Mouse (Mus musculus): ENCODE results near the gene Mapkapk5. TPM values are rescaled to one million over a fixed set of nuclear protein-coding genes. Genes with fewer than 3 reads are reported as not detected.

Mapkapk5 gene
- polyA plus RNA-seq, 1 experiment = 100 TPM

DNA sequence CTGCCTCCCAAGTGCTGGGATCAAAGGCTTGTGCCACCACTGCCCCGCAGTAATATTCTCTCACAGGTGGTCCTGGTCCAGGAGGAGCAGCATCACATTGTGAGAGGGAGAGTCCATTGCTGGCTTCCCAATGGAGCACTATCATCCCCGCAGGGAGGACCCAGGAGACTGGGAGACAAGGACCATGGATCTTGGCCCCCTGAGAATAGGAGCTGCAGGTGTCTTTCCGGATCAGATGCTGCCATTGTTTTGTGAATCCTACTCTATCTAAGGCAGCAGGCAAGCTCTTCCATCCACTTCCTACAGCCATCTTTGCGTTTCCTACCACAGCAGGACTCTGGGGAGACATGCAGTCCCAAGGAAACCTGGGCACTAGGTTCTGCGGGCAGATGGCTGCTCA is 40.0 kb upstream of the Mapkapk5 start:
- no peak overlapping the region for H3K4me3 ChIP-seq (ENCODE audit: insufficient read depth, low read length)
- TF ChIP-seq POLR2A (IDR thresholded peaks at IDR 0.05; ENCODE audit: extremely low read depth, insufficient read depth, low read length) (no peak), CTCF (IDR thresholded peaks at IDR 0.05; ENCODE audit: extremely low read depth, insufficient read depth, low read length) (no peak)
- H3K27ac ChIP-seq (ENCODE audit: insufficient read depth, low read length) = 0 out of 2 replicates have a peak overlapping the region, but pooled peaks have one; percentile 82
- H3K4me1 ChIP-seq (ENCODE audit: control insufficient read depth, insufficient read depth, low read length) = peaks cover 4% of the 10 kb centered on the region

DNA sequence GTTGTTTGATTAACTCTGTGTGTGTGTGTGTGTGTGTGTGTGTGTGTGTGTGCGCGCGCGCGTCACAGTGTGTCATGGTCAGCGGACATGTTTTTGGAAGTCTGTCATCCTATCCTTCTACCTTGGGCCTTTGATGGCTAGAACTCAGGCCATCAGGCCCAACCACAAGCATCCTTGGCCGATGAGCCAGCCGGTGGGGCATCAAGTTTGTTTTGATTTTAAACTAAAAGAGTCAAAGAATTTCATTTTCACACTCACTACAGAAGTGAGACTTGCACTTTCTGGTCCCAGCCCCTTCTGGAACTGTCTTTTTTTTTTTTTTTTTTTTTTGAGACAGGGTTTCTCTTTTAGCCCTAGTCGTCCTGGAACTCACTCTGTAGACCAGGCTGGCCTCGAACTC is 39.3 kb upstream of the Mapkapk5 start:
- Histone ChIP-seq H3K4me1 (ENCODE audit: control insufficient read depth, insufficient read depth, low read length) (peaks cover 4% of the 10 kb centered on the region), H3K27ac (ENCODE audit: insufficient read depth, low read length) (no peak overlapping the region), H3K4me3 (ENCODE audit: insufficient read depth, low read length) (no peak overlapping the region)
- no peak for TF ChIP-seq CTCF (IDR thresholded peaks at IDR 0.05; ENCODE audit: extremely low read depth, insufficient read depth, low read length)
- TF ChIP-seq POLR2A (IDR thresholded peaks at IDR 0.05; ENCODE audit: extremely low read depth, insufficient read depth, low read length) = no peak

DNA sequence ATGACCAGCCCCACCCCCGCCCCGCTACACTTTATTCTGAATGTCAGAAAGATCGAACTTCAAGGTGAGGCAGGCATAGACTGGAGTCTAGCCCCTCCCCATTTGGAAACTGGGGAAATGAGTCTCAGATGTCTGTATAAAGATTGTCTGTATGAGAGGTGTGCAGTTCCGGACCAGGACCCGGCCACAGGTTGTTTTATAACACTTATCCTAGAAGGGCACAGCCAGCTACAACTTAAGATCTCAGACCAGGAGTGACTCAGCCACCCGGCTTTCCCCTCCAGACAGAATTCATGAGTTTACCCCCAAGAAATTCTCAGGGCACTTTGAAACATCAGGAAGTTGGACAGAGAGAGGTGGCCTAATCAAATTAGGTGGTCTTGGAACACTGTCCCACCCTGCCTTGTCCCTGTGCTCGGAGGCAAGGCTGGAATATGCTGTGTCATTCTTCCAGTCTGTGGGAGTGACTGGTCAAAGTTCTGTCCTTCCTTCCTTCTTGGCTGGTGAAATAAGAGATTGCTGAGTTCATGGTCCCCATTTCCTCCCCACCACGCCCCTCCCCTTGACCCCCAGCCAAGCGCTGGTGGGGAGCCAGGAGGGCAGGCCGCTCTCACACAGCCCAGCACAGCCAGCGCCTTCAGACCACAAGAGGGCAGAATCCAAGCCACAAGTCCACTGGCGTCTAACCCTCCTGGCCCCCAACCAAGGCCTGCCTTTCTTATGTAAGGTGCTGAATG is 38.2 kb upstream of the Mapkapk5 start:
- Histone ChIP-seq H3K27ac (ENCODE audit: insufficient read depth, low read length) (0 out of 2 replicates have a peak overlapping the region, but pooled peaks have one; percentile 83), H3K4me1 (ENCODE audit: control insufficient read depth, insufficient read depth, low read length) (peaks cover 4% of the 10 kb centered on the region), H3K4me3 (ENCODE audit: insufficient read depth, low read length) (no peak overlapping the region)
- TF ChIP-seq CTCF (IDR thresholded peaks at IDR 0.05; ENCODE audit: extremely low read depth, insufficient read depth, low read length) = peak; percentile 43
- TF ChIP-seq POLR2A (IDR thresholded peaks at IDR 0.05; ENCODE audit: extremely low read depth, insufficient read depth, low read length) = no peak

GRCm38 (mm10) chr5:121581945-121582344 is 36.2 kb upstream of the Mapkapk5 start:
- TF ChIP-seq CTCF (IDR thresholded peaks at IDR 0.05; ENCODE audit: extremely low read depth, insufficient read depth, low read length) = no peak
- no peak for TF ChIP-seq POLR2A (IDR thresholded peaks at IDR 0.05; ENCODE audit: extremely low read depth, insufficient read depth, low read length)
- Histone ChIP-seq H3K4me3 (ENCODE audit: insufficient read depth, low read length) (no peak overlapping the region), H3K27ac (ENCODE audit: insufficient read depth, low read length) (no peak overlapping the region), H3K4me1 (ENCODE audit: control insufficient read depth, insufficient read depth, low read length) (peaks cover 2% of the 10 kb centered on the region)

DNA sequence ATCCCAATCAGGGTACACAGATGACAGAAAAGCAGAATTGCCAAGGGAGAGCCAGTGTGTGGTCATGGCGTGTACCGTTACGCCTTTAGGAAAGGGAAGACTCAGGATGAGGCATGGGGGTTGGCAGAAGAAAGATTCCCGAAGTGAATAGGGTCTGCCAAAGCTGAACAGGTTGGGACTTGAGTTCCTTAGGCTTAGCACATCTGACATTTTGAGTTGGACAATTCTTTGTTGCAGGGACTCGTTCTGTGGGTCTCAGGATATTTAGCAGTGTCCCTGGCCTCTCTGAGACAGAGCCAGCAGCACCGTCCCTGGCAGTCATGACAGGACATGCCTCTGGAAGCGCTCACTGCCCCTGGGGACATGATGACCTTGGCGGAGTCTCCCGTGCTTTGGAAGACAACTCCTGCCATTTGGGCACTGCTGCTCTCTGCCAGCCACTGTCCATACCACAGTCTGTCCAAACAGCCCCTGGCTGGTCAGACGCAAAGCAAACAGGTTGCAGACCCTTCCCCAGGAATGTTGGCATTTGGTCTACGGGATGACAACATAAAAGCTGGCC is 31.3 kb upstream of the Mapkapk5 start:
- no peak overlapping the region for H3K27ac ChIP-seq (ENCODE audit: insufficient read depth, low read length)
- H3K4me3 ChIP-seq (ENCODE audit: insufficient read depth, low read length) = no peak overlapping the region
- no peaks in the 10 kb centered on the region for H3K4me1 ChIP-seq (ENCODE audit: control insufficient read depth, insufficient read depth, low read length)
- TF ChIP-seq CTCF (IDR thresholded peaks at IDR 0.05; ENCODE audit: extremely low read depth, insufficient read depth, low read length) = no peak
- no peak for TF ChIP-seq POLR2A (IDR thresholded peaks at IDR 0.05; ENCODE audit: extremely low read depth, insufficient read depth, low read length)

DNA sequence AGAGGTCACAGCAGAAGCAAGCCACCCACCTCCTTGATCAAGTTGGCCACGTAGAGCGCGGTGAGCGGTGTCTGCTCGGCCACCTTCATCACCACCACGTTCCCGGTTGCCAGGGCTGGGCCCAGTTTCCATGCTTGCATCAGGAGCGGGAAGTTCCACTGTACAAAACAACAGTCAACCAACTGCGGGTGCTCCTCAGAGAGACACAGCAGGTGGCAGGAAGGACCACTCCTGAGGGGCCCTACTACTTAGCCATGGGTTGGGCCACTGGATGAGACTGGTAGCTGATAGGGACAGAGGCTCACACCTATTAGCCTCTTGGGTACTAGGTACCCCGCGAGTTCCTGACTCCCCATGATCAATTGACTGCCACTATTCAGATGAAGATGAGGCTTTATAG is 30.2 kb upstream of the Mapkapk5 start:
- Histone ChIP-seq H3K4me3 (ENCODE audit: insufficient read depth, low read length) (no peak overlapping the region), H3K27ac (ENCODE audit: insufficient read depth, low read length) (no peak overlapping the region), H3K4me1 (ENCODE audit: control insufficient read depth, insufficient read depth, low read length) (no peaks in the 10 kb centered on the region)
- TF ChIP-seq CTCF (IDR thresholded peaks at IDR 0.05; ENCODE audit: extremely low read depth, insufficient read depth, low read length) (no peak), POLR2A (IDR thresholded peaks at IDR 0.05; ENCODE audit: extremely low read depth, insufficient read depth, low read length) (no peak)

- H3K27ac ChIP-seq (ENCODE audit: insufficient read depth, low read length) = no peak overlapping the region
- no peak for TF ChIP-seq CTCF (IDR thresholded peaks at IDR 0.05; ENCODE audit: extremely low read depth, insufficient read depth, low read length)
- TF ChIP-seq POLR2A (IDR thresholded peaks at IDR 0.05; ENCODE audit: extremely low read depth, insufficient read depth, low read length) = no peak
- H3K4me1 ChIP-seq (ENCODE audit: control insufficient read depth, insufficient read depth, low read length) = no peaks in the 10 kb centered on the region
- H3K4me3 ChIP-seq (ENCODE audit: insufficient read depth, low read length) = no peak overlapping the region
These were observed 28.4 kb upstream of the Mapkapk5 start for GRCm38 (mm10) chr5:121574145-121574544.

- Histone ChIP-seq H3K4me1 (ENCODE audit: control insufficient read depth, insufficient read depth, low read length) (no peaks in the 10 kb centered on the region), H3K27ac (ENCODE audit: insufficient read depth, low read length) (no peak overlapping the region), H3K4me3 (ENCODE audit: insufficient read depth, low read length) (no peak overlapping the region)
- TF ChIP-seq POLR2A (IDR thresholded peaks at IDR 0.05; ENCODE audit: extremely low read depth, insufficient read depth, low read length) (no peak), CTCF (IDR thresholded peaks at IDR 0.05; ENCODE audit: extremely low read depth, insufficient read depth, low read length) (no peak)
These were observed 25.1 kb upstream of the Mapkapk5 start for GRCm38 (mm10) chr5:121570787-121571186.

DNA sequence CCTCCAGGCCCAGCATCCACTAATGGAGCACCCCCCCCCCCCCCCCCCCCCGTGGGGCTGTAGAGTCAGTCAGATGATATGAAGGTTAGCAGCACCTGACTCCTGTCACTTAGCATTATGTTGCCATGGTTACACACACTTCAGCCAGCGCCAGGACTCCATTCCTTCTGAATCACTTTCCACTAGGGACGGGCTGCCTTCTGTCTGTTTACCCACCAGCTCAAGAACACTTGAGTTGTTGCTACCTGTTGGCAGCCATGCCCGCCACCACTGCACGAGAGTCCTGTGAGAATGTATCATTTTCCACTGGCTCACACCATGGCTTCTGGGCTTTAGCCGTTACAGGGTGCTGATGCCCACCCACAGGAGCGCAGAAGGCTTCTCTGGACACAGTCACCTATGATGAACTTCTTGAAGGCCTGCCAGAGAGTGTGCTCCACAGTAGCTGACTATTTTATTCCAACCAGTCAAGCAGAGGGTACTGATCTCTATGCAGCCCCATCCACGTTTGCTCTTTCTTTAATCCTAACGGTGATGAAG is 24.2 kb upstream of the Mapkapk5 start:
- H3K27ac ChIP-seq (ENCODE audit: insufficient read depth, low read length) = no peak overlapping the region
- no peak overlapping the region for H3K4me3 ChIP-seq (ENCODE audit: insufficient read depth, low read length)
- H3K4me1 ChIP-seq (ENCODE audit: control insufficient read depth, insufficient read depth, low read length) = no peaks in the 10 kb centered on the region
- TF ChIP-seq POLR2A (IDR thresholded peaks at IDR 0.05; ENCODE audit: extremely low read depth, insufficient read depth, low read length) = no peak
